Mouse (Mus musculus): ENCODE data around the gene Ephb3.

Gene Ephb3

DNA sequence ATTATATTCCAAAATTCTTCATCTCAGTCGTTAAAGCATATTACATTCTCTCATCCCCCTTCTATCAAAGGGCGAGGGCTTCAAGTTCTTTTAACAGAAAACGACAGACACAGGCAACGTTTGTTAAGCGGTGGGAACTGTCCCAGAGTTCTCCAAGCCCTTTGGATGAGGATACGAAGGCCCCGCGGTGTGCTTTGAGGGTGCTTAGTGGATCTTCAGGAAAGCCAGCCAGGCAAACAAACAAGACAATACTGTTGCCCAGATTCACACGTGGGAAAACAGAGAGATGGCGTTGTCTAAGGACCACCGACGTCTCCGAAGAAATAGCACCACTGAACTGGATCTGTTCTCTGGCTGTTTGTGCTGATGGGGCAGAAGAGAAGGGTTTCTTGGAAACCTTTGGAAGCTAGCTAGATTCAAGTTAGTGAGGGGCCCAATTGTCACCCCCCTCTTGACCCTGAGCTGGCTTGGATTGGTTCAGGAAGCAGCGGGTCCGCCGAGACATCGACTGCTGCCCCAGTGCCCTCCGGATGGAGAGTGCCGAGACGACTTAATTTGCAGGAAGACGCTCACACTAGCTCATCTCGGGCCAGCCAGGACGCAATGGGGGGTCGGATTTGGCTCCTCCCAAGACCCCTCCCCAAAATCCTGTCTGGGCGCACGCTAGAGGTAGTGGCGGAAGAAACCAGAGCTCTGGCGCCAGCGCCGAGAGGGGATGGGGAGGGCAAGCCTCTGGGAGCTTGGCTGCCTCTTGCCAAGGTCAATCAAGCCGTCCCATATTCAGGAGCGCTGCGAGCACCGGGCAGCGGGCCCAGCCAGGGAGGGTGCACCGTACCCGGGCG, 43.5 kb downstream of the Ephb3 start:
- peak; percentile 71 for DNase-seq

DNA sequence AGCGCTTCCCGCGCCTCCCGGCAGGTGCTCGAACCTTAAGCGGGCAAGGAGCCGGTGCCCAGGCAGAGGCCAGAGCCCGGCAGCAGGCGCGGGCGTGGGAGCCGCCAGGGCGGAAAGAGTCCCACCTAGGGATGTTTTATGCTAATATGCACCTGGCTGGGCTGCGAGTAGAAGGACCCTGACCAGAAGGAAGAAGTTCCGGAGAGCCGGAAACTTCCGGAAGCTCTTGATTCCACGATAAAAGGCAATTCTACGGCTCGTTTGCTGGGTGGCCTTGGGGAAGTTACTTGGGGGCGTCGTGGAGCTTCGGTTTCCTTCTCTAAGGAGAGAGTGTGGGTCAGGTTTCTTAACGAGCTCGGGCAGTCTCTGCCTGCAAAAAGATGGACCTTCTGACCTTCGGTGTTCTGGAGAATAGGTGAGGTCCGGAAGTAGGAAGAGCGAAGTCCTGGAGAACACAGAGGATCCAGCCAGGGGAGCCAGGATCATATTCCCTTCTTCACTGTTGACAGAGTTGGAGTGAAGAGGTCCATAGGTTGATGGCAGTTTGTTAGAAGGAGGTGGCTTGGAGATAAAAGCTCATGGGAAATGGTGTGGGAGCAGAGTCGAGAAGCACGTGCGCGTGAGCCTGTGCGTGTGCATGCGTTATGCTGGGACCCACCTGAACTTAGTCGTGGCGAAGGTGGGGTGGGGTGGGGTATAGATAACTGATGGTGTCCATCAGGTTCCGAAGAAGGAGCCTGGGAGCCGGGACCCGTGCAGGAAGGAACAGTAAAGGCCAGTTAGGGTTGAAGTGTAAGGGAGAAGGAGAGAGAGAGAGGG, 44.4 kb downstream of the Ephb3 start:
- no peak for DNase-seq

DNA sequence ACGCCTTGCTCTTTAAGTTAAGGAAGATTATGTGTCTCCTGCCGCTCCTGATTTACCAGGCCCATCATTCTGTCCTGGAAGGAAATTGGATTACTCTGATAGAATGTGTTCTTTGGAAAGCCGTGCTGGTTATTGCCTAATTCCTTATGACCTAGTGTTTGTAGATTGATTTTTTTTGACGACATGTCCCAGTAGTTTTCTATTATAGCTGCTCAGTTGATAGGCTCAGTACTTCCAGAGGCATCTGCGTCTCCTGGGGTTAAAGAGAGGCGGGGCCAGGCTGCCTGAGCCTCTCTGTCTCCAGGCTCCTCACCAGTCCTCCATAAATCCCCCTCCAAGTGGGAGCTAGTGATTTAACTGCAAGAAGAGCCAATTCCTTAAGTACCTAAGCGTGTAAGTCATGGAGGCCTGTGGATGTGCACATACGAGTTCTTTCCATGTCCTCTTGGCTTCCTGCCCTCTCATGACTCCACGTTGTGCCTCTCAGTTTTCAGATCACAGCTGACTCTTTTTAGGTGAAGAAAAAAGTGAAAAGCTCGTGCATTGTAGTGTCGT, 47.9 kb downstream of the Ephb3 start:
- DNase-seq, result no peak

DNA sequence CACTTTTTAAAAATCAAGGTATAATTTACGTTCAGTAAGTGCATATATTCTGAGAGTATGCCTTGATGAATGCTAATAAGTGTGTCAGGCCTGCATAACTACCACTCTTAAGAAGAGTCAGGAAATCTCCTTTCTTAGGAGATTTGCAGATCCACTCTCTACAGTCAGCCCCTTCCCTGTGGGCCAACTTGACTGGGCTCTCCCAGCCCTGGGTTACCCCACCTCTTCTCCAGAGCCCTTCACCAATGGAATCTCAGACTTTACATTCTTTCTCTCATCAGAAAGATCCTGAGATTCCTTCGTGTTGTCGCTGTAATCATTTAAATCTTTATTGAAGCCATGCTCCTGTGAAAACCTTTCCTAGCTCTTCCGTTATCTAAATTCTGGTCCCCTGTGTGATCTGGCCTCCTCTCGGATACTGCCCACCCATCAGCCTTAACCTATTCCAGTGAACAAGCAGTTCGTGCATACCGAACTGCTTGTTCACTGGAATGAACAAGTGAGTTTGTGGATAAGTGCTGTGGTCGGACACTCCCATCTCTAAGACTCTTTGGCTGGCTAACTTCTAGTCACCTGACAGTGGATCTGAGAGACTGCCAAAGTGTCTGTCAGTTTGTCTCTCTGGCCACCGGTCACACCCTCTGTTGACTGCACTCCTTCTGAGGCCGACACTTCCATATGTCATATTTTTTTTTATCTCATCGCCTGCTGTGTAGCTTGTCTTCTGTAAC, 51.2 kb downstream of the Ephb3 start:
- DNase-seq, result no peak

DNA sequence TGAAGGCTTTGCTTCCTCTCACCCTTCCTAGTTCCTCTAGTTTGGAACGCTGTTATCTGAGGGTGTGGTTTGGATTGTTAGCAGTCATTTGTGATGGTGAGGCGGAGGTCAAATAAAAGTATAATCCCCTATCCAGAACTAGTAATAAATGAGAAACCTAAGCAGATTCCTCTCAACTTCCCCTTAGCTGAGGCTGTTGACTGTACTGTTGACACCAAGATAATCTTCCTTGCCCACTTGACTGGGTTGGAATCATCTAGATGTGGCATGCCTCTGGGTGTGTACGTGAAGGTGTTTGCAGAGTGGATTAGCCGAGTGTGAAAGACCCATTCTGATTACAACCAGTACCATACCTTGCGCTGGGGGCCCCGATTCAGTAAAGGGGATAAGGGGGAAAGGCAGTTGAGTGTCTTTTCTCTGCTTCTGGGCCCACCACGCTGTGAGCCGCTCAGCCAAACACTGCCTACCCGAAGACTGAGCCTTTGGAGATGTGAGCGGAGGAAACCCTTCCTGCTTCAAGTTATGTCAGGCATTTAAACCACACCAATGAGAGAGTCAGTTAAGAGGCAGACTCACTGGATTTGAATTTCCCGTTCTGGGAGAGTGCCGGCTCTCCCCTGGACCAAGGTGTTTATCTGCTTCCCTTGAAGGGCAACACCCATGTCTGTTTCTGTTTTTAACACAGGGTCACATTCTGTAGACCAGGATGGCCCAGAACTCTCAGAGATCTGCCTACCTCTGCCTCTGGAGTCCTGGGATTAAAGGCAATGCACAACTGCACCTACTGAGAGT, 52.2 kb downstream of the Ephb3 start:
- no peak for DNase-seq

DNA sequence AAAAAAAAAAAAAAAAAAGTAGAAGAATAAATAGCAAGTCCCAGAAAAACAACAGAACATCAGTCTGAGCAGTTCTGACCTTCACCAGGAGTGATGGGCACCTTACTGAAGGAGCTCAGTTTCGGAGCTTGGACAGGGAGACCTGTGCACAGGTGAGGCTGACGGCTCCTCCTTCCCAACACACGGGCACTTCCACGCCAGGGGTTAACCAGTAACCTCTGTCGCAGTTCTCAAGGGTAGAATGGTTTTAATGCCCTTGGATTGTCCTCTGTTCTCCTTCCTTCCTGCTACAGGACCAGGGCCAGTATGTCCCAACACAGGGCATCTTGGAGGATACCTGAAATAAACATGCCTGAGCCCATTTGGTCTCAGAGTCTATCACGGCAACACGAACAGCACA, 60.9 kb downstream of the Ephb3 start:
- peak; percentile 39 for DNase-seq

DNA sequence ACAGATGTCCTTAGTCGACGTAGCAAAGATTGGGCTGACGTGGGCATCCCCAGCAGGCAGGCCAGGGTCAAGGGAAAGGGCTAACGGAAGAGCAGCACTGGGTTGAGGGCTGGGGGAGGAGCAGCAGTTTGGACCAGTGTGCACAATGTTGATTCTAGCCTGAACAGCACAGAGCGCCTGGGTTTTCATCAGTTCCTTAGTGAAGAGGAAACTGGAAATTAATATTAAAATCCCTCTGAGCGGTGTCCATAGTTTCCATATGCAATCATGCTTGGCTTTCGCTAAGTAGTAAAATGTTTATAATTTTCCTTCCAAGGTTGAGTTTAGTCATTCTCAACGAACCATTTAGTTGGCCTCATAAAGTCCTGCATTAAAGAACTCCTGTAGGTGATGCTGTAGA, 65.2 kb downstream of the Ephb3 start:
- no peak for DNase-seq

DNA sequence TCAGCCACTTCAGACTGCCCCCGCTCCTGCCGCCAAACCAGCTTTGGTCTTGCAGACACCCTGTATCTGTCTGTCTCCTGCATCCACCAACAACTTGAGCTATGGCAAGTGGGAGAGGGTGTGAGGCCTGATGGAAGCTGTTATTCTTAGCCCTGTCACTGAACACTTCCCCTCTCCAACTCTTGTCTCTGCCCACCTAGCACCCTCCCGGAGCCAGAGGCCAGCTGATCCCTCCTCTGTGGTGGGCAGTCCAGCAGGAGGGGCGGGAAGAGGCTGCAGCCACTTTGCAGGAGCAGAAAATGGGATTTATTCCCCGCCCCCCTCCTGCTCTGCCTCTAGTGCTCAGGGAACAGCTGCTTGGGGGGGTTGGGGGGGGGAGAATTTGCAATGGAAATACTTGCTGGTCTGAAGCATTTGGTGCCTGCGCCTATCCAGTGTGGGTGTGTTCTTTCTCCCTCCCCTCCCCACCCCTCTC, 67.3 kb downstream of the Ephb3 start:
- DNase-seq, result no peak

DNA sequence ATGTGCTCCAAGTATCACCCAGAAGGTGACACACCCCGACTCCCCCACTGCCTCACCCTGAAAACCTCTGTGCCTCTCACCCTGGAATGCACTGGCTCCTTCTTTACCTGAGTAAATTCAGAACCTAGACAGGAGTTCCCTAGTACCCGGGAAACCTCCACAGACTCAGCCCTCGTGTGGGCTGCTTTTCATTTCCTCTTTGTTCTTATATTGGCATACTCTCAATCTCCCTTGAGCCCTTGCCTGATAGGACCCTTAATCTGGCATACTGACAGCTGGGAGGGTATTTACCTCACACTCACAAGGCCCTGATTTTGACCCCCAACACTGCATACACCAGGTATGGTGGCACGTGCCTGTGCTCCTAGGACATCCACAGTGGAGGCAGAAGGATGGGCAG, 68.2 kb downstream of the Ephb3 start:
- no peak for DNase-seq

Measured in kidney, adult 9 months (tissue).